Mouse (Mus musculus) ovary, postnatal 14 days (tissue): ENCODE measurements around the gene Syne1.

Experiments used
- DNase-seq: peaks from one replicate; pipeline ENCODE4 v3.0.0; 2022; ENCODE audit warnings: low spot score

Gene Syne1

GRCm38 (mm10) chr10:5141471-5141870 lies 409.8 kb downstream of the Syne1 start:
- no peak for DNase-seq

- DNase-seq, result no peak
Observed at GRCm38 (mm10) chr10:5139932-5140264, 411.4 kb downstream of the Syne1 start.

GRCm38 (mm10) chr10:5139246-5139931 lies 411.9 kb downstream of the Syne1 start:
- no peak for DNase-seq

GRCm38 (mm10) chr10:5132050-5132449 lies 419.2 kb downstream of the Syne1 start:
- no peak for DNase-seq

- DNase-seq, result no peak
Observed at GRCm38 (mm10) chr10:5130495-5130894, 420.8 kb downstream of the Syne1 start.

- no peak for DNase-seq
Observed at GRCm38 (mm10) chr10:5124757-5125156, 426.5 kb downstream of the Syne1 start.

GRCm38 (mm10) chr10:5116720-5117119 lies 434.6 kb downstream of the Syne1 start:
- no peak for DNase-seq

GRCm38 (mm10) chr10:5116155-5116554 lies 435.1 kb downstream of the Syne1 start:
- no peak for DNase-seq

GRCm38 (mm10) chr10:5110773-5111172 lies 440.5 kb downstream of the Syne1 start:
- no peak for DNase-seq

GRCm38 (mm10) chr10:5097754-5098137 lies 453.5 kb downstream of the Syne1 start:
- DNase-seq, result no peak

- peak; percentile 53 for DNase-seq
Observed at GRCm38 (mm10) chr10:5096996-5097753, 454.1 kb downstream of the Syne1 start.

GRCm38 (mm10) chr10:5089133-5089532 lies 462.1 kb downstream of the Syne1 start:
- no peak for DNase-seq

- no peak for DNase-seq
Observed at GRCm38 (mm10) chr10:5087336-5087735, 463.9 kb downstream of the Syne1 start.

GRCm38 (mm10) chr10:5086329-5086728 lies 465.0 kb downstream of the Syne1 start:
- no peak for DNase-seq

GRCm38 (mm10) chr10:5085792-5086191 lies 465.5 kb downstream of the Syne1 start:
- DNase-seq, result no peak

GRCm38 (mm10) chr10:5083716-5084115 lies 467.6 kb downstream of the Syne1 start:
- no peak for DNase-seq

- DNase-seq, result peak; percentile 42
Observed at GRCm38 (mm10) chr10:5079945-5080468, 471.3 kb downstream of the Syne1 start.

GRCm38 (mm10) chr10:5075724-5076123 lies 475.6 kb downstream of the Syne1 start:
- no peak for DNase-seq

GRCm38 (mm10) chr10:5072054-5072453 lies 479.2 kb downstream of the Syne1 start:
- DNase-seq, result no peak

- no peak for DNase-seq
Observed at GRCm38 (mm10) chr10:5070941-5071231, 480.4 kb downstream of the Syne1 start.

- no peak for DNase-seq
Observed at GRCm38 (mm10) chr10:5070168-5070940, 480.9 kb downstream of the Syne1 start.

GRCm38 (mm10) chr10:5068676-5069265 lies 482.5 kb downstream of the Syne1 start, which contains the start of gene Gm10097:
TSS of gene Gm10097 (plus strand) at chr10:5069192.
- DNase-seq, result no peak
